Mouse (Mus musculus): ENCODE measurements around the gene Mrpl38.

Mrpl38 gene

GRCm38 (mm10) chr11:116110131-116110530 lies 28.5 kb downstream of the Mrpl38 start:
- DNase-seq (ENCODE audit: low spot score in 2 of 2), result peak; percentile 53 to 60

DNA sequence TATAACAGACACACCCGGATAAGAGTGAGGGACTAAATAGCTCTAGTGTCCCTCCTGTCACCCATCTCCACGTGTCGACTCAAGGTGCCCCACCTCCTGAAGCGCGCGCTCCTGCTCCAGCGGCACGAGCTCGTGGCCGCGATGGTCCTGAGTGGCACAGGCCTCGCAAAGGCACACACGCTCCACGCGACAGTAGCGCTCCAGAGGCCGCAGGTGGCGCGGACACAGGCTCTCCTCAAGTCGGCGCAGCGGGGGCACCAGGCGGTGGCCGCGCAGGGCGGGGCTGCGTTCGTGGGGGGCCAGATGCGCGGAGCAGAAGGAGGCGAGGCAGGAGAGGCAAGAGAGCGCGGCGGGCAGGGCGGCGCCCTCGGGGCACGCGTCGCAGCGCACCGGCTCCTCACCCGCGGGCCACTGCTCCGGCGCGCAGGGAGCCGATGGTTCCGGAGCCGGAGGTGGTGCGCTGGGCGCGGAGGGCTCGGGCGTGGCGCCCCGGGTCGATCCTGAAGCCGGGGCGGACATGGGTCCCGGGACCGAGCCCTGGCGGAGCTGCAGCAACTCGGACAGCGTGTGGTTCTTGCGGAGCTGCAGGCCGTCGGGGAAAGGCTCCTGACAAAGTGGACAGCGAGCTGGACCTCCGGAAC lies 29.1 kb downstream of the Mrpl38 start:
- DNase-seq (ENCODE audit: low spot score in 2 of 2), result peak in 1 of 2 experiments; percentile 32

DNA sequence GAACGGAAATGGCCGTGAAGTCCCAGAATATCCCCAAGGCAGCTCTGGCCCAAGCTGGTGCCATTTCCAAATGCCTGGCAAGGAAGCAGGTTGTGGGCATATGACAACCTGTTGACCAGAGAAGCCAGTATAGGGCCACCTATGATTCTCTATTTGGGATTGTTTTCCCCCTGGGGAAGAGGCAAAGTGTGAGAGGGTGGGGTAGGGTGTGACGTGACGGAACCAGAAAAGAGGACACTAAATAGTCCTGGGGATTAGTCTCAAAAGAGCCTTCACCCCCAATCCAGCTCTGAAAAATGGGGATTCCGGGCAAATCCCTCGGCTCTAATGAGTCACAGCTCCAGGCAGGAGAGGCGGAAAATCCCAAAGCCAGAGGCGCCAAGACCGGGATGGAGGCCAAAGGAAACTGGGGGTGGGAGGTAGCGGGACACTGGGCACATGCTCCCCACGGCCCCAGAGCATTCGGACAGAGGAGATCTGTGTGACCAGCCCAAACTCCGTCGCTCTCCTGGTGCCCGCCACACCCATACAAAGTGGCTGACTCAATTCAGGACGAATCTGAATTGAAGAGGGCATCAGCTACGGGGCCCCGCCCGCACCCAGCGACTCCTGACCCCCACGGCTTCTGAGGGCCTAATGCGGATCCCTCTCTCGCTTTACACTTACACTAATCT lies 30.1 kb downstream of the Mrpl38 start:
- peak; percentile 61 to 75 for DNase-seq (ENCODE audit: low spot score in 2 of 2)

- no peak for DNase-seq (ENCODE audit: low spot score in 2 of 2)
Measured at GRCm38 (mm10) chr11:116107777-116108285, 30.8 kb downstream of the Mrpl38 start.

GRCm38 (mm10) chr11:116106963-116107776 lies 31.5 kb downstream of the Mrpl38 start:
- no peak for DNase-seq (ENCODE audit: low spot score in 2 of 2)

GRCm38 (mm10) chr11:116106154-116106962 lies 32.3 kb downstream of the Mrpl38 start:
- no peak for DNase-seq (ENCODE audit: low spot score in 2 of 2)

DNA sequence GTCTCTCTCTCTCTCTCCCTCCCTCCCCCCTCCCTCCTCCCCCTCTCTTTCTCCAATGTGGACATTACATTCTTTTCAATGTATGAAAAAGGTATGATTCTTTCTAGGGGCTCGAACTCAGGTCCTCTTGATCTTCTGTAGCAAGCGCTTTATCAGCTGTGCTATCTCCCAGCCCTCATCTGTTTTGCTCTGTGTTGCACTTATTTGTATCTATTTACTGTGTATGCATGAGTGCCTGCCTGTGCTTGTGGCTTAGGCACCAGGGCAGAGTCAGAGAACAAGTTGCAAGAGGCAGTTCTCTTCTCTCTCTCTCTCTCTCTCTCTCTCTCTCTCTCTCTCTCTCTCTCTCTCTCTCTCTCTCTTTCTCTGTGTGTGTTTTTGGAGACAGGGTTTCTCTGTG lies 33.6 kb downstream of the Mrpl38 start:
- no peak for DNase-seq (ENCODE audit: low spot score in 2 of 2)

DNA sequence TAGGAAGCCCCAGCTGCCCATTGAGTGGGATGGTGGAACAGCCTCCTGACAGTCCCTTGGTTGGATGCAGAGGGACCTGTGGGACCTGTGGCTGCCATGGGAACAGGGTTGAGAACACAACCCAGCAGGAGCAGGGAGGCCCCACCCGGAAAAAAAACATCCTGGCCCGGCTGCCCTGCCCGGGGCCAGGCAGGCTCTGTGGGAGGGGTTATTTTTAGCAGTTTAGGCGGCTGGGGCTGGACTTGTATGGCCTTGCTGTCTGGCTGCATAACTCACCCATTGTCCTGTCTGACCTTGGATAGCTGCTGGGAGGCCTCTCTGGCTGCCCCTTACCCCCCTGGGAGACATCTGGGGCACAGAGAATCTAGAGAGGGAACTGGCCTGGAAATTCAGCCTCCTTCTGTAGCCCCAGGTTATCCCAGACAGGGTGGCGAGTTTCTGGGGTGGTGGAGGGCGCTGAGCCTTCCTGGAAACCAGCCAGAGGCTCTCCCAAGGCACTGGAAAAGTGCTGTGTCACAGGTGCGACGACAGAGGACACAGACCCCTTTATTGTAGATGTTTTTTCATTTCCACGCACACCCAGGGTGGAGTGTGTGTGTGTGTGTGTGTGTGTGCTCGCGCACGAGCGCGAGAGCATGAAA lies 34.5 kb downstream of the Mrpl38 start:
- no peak for DNase-seq (ENCODE audit: low spot score in 2 of 2)

DNA sequence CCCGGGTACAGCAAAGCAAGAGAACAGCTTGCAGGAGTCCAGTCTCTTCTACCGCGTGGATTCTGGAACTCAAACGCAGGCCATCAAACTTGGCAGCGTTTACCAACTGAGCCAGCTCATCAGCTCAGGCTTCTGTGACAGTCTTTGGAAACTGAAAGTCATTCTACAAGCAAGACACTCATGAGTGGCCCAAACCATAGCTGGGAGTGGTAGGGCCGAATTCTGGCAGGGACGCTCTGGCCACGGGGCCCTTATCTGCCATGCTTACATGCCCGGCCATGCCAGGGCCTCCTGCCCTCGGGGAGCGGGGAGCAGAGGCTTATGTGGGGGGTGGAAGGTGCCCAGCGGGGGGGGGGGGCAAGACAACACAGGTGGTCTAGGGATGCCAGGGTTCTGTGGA lies 35.1 kb downstream of the Mrpl38 start:
- DNase-seq (ENCODE audit: low spot score in 2 of 2), result no peak

GRCm38 (mm10) chr11:116102472-116102871 lies 36.2 kb downstream of the Mrpl38 start:
- no peak for DNase-seq (ENCODE audit: low spot score in 2 of 2)

GRCm38 (mm10) chr11:116101931-116102381 lies 36.7 kb downstream of the Mrpl38 start:
- peak; percentile 61 to 70 for DNase-seq (ENCODE audit: low spot score in 2 of 2)

DNA sequence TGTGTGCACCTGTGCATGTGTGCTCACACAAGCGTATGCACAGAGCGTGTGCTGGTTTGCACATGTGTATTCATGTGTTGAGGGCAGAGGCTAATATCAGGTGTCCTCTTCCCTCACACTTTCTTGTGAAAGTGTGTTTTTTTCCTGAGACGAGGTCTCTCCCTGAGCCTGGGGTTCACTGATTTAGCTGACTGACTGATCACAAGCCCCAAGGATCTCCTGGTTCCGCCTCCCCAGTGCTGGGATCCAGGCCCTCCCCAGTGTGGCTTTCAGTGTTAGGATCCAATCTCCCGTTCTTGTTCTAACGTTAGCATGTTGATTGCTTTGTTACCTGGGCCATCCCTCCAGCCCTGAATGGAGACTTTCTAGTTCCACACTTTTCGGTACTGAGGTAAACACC lies 37.8 kb downstream of the Mrpl38 start:
- DNase-seq (ENCODE audit: low spot score in 2 of 2), result no peak

- no peak for DNase-seq (ENCODE audit: low spot score in 2 of 2)
Measured at GRCm38 (mm10) chr11:116100385-116100784, 38.3 kb downstream of the Mrpl38 start.

GRCm38 (mm10) chr11:116099462-116099861 lies 39.2 kb downstream of the Mrpl38 start:
- no peak for DNase-seq (ENCODE audit: low spot score in 2 of 2)

GRCm38 (mm10) chr11:116098711-116099460 lies 39.8 kb downstream of the Mrpl38 start:
- DNase-seq (ENCODE audit: low spot score in 2 of 2), result no peak

DNA sequence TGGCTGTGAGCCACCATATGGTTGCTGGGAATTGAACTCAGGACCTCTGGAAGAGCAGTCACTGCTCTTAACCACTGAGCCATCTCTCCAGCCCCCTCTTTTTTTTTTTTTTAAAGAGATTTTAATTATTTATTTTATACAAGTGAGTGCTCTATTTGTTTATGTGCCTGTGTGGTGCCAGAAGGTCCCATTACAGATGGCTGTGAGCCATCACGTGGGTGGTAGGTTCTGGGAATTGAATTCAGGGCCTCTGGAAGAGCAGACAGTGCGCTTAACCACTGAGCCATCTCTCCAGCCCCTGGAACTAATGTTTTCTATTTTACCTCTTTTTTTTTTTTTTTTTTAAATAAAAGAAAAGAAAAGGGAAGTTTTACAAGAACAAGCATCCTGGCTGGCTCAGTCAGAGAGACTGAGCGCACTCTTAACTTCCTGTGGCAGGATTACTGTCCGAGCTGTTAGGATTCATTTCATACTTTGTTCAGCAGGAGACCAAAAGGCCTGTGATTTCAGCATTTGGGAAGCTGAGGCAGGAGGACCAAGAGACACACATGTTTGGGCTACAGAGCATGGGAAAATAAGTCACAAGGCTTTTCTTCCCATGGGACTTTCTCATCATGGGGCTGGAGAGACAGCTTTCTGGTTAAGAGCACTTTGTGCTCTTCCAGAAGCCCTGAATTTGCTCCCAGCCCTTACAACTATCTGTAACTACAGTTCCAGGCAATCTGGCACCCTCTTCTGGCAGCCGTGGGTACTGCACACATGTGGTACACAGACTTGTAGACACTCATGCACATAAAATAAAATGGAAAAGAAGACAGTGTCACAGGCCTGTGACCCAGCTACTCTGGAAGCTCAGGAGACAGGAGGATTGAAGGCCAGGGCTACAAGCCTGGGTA lies 42.2 kb downstream of the Mrpl38 start:
- no peak for DNase-seq (ENCODE audit: low spot score in 2 of 2)

DNA sequence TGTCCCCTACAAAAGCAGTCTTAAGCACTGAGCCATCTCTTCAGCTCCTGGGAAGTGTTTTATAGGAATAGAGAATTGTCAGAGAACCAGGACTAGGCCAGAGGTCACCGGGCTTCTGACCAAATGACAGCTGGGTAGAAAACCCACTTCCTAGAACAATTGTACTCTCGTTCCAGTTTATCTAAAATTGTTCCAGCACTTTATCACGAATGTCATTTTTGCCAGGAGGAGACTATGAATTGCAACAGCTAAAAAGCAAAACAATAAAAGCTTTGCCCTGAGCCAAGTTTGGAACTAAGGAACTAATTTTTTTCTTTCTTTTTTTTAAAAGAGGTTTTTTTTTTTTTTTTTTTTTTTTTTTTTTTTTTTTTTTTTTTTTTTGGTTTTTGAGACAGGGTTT lies 43.1 kb downstream of the Mrpl38 start:
- DNase-seq (ENCODE audit: low spot score in 2 of 2), result no peak

GRCm38 (mm10) chr11:116093771-116094565 lies 44.7 kb downstream of the Mrpl38 start:
- DNase-seq (ENCODE audit: low spot score in 2 of 2), result no peak
